Mouse (Mus musculus): ENCODE measurements around the gene Erv3.
"Not testable (repeated sequence)": the region's sequence is repeated elsewhere in the genome, so short reads cannot be mapped to it uniquely, and the experiment has no call there.

Erv3 gene

GRCm38 (mm10) chr2:131863472-131863871, 3.9 kb upstream of the Erv3 start:
- DNase-seq (ENCODE audit: low spot score) = no peak

DNA sequence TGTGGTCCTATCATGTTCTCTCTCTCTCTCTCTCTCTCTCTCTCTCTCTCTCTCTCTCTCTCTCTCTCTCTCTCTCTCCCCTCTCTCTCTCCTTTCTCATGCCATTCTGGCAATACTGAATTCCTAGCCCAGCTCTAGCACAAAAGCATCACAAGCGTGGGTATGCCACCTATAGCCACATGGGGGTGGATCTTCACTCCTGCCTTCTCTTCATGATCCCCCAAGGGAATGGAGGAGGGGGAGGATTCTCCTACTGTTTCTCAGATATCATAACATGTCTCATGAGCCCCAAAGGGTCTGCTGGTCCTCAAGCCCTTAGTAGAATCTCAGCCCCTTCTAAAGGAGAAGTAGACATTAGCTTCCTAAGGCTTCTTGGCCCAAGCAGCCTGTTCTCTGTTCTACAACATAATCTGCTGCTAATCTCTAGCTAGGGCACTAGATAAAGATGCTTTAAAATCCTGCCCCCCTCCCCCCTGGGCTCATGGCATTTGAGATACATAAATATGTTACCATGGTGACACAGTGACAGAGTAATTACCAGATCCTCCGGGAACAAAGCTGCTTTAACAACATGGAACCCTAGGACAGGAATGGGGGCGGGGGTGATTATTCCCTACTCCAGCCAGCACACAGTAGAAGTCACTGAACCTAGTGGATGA, 3.2 kb upstream of the Erv3 start:
- DNase-seq (ENCODE audit: low spot score) = no peak

GRCm38 (mm10) chr2:131857838-131858237, 1.7 kb downstream of the Erv3 start:
- no peak for DNase-seq (ENCODE audit: low spot score)

DNA sequence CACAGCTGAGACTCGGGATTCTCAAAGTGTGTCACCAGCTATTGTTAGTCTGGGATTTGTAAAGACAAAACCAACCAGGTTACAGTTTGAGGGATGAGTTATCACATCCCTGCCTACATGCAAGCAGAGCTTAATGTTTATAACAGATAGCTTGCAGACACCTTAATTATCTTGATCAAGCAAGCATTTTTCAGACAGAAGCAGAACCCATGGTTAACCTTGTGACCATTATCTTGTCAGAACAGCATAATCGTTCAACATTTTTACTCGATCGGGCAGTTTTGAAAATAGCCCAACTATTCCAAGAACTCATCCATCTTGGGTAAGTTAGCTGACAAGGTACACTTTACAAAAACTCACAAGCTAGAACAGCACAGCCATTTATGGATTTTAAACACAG, 5.8 kb downstream of the Erv3 start:
- no peak for DNase-seq (ENCODE audit: low spot score)

- DNase-seq (ENCODE audit: low spot score) = no peak
Measured at GRCm38 (mm10) chr2:131851333-131852092, 8.0 kb downstream of the Erv3 start.

GRCm38 (mm10) chr2:131850047-131850446, 9.5 kb downstream of the Erv3 start:
- no peak for DNase-seq (ENCODE audit: low spot score)

DNA sequence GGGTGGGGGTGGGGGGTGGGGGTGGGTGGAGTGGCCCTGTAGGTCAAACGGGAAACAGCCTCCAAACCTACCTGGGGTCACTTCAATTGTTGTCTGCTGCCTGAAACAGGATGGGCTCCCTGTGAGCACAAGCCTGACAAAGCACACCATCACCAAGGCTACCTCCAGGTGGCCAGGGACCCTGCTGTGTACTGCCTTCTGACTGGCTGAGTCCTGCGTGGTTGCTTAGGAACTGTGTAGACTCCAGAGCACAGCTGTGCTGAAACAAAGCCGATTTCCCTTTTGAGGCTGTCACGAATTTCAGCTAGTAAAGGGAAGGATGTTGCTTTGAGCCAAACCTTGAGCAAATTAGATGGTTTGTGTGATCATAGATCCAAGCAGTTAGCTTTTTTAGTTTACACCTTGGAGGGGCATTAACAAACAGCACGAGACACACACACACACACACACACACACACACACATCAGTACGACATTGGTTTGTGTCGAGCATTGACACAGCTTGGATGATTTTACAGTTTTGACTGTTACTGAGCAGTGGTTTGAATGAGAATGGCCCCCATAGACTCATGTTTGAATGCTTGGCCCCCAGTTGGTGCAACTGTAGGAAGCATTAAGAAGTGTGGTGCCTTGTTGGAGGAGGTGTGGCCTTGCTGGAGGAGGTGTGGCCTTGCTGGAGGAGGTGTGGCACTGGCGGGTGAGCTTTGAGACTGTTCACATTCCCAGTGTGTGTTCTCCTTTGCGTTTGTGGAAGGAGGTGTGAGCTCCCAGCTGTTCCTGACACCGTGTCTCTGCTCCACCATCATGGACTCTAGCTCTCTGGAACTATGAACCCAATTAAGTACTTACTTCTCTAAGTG, 11.8 kb downstream of the Erv3 start:
- peak; percentile 56 for DNase-seq (ENCODE audit: low spot score)

DNA sequence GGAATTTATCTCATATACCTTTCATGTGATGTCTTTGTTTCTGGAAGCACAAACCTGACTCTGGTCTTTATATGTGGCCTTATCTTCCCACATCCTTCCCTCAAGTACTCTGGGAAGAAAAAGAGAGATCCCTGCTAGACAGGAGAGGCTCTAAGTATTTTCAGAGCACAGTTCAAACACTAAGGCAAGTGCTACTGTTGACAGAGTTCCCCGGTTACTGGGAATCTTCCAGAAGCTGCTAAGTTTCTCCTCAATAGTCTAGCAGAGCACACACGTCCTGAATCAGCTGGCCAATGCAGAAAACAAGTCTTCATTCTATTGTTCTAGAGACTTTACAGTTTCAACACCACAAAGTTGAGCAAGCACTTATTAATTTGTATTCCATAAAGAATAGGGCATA, 12.7 kb downstream of the Erv3 start:
- DNase-seq (ENCODE audit: low spot score) = no peak

DNA sequence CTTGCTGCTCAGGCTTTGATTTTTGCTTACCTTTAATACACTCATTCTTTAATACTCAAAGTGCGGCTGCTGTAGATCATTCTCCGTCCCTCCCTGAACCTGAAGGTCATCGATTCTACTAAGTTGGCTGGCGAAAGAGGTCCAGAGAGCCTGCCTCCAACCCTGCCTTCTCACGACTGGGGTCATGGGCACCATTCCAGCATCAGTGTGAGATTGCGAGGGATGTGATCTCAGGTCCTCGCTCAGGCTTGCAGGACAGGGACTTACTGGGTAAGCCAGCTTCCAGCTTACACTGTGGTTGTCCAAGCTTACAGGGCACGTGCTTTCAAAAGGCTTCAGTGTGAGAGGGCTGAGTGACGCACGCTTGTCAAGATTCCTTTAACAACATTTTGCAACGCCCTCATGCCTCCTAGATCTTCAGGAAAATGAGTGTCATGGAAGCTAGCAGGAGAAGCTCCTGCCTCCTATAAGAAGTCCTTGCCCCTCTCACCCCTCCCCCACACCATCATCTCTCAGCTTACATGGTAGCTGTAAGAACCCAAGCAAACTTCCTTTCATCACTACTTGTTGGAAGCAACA, 13.3 kb downstream of the Erv3 start:
- DNase-seq (ENCODE audit: low spot score) = no peak

DNA sequence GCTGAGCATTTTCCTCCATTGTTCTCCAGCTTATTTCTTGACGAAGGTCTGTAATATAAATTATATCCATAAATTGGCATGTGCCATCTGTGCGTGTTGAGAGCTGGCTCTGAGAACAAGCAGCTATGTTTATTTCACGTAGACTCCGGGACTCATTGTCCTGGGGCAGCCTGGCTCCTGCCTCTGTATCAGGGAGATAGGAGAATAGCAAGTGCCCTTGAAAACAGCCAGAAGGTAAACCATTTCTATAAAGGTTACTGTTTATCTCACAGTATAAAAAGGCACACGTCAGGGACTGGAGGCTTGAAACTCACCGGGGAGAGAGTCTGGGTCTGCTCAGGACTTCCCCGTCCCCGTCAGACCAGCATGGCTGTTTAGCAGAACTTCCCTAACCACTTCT, 13.9 kb downstream of the Erv3 start:
- no peak for DNase-seq (ENCODE audit: low spot score)

DNA sequence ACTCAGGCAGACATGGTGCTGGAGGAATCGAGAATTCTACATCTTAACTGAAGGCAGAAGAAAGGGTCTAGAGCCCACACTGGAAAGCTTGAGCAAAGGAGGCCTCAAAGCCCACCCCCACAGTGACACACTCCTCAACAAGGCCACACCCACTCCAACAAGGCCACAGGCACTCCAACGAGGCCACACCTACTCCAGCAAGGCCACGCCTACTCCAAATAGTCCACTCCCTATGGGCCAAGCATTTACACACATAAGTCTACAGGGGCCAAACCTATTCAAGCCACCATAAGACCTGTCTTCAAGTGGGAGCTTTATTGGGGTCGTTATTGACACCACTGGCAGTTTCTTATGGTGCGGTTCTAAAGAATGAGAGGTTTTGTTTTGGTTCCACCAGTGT, 17.0 kb downstream of the Erv3 start:
- DNase-seq (ENCODE audit: low spot score) = no peak

DNA sequence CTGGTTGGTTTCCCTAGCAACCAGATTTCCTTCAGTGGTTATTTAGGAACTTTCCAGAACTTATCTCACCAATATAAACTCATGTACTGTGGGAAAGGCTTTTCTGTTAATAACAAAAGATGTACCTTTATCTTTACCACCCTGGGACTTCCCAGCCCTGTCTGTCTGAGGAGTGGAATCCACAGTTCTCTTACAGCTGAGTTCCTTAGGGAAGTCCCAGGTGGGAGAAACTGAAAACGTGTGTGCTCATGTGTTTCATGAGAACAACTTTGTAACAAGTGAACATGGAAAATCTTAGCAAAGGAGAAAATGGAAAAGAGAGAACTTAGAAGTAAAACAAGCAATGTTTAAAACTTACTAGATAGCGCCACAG, 18.2 kb downstream of the Erv3 start:
- DNase-seq (ENCODE audit: low spot score) = no peak

DNA sequence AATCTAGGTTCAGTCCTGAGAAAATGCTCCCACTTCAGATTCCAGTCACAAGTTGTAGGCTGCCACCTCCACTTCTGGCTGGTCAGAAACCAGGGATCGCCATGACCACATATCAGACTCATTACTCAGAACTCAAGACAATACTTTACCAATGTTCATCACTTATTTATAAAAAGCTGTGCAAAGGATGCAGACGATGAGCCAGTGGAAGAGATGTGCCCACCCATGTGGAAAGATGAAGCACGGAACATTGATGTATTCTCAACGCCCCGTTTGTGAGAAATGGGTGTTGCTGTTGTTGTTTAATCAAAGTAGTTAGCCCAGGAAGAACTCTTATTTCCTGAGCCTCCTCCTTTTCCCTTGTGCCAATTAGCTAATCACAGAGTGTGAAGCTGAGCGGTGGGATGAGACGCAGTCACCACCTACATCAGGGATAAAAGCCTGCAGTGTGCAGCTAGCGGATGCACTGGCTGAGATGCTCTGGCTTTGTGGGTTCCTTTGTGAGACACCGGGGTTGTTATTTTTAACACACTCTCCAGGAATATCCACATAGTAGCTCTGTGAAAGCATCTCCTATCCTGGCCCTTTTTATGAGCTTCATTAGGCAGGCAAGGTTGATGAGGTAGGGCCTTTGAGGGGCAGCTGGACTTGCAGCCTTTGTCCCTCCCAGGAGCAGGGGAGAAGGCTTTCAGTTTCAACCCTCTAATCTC, 18.8 kb downstream of the Erv3 start:
- no peak for DNase-seq (ENCODE audit: low spot score)

DNA sequence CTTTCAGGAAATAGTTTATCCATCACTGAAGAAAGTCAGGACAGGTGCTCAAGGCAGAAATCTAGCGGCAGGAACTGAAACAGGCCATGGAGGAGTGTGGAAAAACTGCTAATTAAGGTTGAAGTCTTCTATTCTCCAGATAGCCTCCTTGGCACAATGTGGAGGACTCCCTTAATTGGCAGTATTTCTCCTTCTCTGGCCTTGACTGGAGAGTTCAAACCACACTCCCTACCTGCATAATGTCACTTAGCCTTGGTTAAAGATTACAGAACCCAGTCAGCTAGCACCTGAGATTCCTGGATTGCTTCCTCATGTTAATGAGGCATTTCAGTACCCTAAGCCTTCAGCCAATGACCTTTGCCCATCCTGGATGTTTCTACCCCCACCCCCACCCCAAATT, 25.3 kb downstream of the Erv3 start:
- DNase-seq (ENCODE audit: low spot score) = no peak

DNA sequence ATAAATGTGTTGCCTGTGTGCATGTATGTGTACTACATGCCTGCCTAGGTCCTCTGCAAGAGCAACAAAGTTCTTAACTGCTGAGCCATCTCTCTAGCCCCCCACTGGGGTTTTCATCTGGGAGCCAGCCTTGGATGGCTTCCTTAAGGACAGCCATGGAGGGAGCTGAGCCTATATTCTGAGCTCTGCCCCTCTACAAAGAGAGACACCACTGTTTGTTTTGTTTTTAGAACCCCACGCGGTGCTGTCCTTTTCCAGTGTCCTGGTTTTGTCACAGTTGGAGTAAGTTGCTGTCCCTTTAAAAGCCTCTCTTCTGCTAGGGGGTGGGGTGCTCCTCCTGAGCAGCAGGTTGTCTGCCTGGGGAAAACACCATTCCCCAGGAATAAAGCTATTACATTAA, 27.7 kb downstream of the Erv3 start:
- DNase-seq (ENCODE audit: low spot score) = no peak

DNA sequence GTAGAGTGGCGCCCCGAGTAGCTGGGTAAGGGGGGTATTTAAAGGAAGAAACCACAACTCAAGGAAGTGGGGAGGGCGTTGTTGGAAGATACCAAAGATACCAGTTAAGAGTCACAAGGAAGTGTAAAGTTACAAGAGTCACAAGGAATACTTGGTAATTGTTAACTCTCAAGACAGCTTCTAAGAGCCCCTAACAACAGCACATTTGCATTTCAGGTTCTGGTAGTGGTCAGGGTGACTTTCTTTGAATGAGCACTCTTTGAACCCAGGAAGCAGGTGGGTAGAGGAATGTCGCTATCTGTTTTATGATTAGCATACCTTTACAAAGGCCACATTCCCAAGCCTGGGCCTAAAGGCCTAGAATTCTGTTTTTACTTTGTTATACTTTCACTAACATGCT, 28.6 kb downstream of the Erv3 start:
- DNase-seq (ENCODE audit: low spot score) = not testable (repeated sequence)

GRCm38 (mm10) chr2:131827999-131828975, 31.3 kb downstream of the Erv3 start:
- DNase-seq (ENCODE audit: low spot score) = peak; percentile 79

DNA sequence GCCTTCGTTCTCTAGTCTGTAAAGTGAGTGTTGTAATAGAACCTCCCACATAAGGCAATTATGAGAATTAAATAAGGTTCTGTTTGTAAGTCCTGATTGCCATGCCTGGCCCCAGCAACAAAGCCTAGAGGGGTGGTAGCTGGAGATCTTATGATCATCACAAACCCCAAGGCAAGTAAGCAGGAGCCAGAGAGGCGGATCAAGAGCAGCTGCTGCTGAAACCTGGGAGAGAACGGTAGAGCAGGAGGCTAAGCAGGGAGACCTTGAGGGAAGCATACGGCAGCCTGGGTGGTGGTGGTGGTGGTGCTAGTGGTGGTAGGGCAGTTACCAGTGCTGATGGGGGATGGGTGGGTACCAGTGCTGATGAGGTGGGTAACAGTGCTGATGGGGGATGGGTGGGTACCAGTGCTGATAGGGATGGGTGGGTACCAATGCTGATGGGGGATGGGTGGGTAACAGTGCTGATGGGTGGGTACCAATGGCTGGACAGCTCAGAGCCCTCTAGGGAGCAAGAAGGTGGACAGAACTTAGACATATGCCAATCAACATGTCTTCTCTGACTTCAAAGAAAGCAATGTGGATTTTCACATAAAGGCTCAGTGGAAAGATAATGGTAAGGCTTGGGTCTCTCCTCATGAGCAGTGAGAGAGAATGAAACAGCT, 32.4 kb downstream of the Erv3 start:
- no peak for DNase-seq (ENCODE audit: low spot score)

DNA sequence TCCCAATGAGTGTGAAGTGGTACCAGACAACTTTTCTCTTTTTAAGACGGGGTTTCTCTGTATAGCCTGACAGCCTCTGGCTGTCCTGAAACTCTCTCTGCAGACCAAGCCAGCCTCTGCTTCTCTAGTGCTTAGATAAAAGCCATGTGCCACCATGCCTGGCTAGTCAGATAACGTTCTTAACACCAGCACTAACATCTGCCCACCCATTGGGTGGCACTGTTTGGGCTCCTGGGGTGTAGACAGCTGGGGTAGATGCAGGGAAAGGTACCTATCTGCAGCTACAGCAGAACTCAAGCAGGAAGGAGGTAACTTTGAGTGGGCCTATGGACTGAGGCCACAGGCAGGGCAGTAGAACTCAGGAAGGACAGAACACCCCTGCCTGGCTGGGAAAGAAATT, 34.0 kb downstream of the Erv3 start:
- DNase-seq (ENCODE audit: low spot score) = no peak

DNA sequence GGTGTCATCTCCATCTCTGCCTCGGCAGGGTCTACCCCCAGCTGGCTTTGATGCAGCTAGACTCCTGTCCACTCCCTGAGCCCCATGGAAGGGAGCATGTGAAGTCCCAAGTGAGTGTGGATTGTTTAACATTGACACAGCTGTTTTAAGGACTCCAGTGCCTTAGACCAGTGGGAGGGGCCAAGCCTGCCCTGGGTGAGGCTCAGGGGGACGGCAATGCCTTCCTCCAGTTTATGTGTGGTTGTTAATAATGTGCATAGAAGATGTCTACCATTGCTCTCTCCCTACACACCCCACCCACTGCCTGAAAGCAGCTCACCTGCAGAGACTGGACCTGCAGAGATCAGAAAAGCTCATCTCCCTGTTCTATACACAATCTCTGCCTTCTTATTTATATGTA, 35.6 kb downstream of the Erv3 start:
- no peak for DNase-seq (ENCODE audit: low spot score)
